Mouse (Mus musculus): ENCODE measurements at regions not wholly inside any gene's neighbourhood (a gene's known extent, or its start where the extent isn't known, plus 50 kb on each side); places are given as distances from the start of the nearest gene placed in this dataset.

DNA sequence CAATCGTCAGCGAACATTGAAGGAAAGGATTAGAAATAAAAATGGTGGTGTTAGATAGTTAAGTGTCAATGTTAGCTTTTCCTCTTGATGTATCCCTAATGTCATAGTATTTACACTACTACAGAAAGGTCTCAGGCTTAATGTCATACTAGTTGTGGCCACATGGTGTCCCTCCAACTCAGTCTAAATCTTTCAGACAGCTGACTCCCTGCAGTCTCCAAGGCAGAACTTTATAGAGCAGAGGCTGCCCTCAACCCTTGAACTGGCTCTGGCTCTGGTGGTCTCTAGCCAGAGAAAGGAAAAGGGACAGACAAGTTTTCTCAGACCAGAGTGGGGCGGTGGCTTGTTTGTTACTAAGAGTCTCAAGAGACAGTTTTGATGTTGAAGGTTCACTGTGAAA, 99.5 kb upstream of the Eif4g2 start:
- TF ChIP-seq GATA4 (IDR thresholded peaks at IDR 0.05; ENCODE audit: insufficient replicate concordance, low read length) = no peak

DNA sequence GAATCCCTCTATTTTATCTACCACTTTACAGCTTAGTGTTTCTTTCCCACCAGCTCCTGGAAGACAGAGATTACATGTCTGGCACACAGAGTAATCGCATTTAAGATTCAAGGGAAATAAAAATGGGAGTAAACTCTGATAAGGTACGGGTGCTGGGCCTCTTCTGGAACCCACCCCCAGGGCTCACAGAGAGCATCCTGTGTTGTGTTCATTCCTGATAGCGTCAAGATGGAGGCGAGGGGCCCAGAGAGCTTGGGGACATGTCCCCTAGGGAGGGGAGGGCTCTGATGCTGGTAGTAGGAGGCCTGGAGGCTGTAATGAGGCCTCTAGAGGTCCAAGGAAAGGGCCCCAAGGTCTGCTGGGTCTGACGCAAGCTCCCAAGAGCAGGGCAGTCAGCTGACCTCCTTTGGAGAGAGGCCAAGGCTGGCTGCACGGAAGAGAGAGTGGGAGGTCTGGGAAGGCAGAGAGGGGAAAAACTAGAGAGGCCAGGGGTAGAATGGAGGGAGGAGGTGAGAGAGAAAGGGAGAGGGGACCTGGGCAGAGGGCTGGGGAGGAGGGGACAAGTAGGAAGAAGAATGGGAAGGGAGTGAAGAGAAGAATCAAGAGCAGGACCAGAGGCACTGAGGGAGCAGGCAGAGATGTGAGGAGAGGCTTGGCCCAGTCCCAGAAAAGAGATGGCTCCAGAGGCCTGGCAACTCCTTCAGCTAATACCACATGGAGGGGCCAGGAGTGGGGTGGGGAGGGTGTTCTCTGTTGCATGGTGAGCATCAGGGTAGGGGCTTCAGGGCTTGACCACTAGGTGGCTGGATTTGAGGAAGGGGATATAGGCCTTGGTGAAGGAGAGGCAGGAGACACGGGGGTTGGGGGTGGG, 96.8 kb upstream of the Eif4g2 start:
- TF ChIP-seq GATA4 (IDR thresholded peaks at IDR 0.05; ENCODE audit: insufficient replicate concordance, low read length) = no peak

DNA sequence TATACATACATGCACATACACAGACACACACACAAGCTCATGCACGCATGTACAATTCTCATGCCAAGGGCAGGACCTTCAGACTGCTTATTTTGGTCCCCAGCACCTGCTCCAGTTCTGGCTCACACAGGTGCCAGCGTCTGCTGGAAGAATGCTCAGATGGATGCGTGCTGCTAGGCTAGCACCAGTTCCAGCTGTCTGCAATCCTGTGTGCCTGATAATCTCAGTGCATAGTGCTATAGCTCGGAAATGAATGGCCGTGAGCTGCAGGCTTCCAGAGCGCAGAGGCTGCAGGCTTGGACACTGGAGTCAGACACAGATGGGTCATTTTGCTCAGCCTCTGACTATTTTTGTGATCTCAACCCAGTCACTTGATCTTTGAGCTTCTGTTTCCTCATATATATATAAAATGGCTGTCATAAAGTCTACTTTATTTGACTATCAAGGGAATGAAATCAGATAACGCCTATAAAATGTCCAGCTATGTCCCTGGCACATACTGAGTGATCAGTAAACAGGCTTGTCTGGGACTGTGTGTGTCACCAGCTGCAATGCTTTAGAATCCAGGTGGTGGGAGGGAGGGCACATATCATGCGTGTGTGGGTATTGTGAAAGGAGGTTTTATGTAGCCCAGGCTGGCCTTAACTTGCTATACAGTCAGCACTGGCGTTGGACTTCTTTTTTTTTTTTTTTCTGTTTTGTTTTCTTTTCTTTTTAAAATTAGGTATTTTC, 91.7 kb upstream of the Eif4g2 start:
- no peak for TF ChIP-seq GATA4 (IDR thresholded peaks at IDR 0.05; ENCODE audit: insufficient replicate concordance, low read length)

DNA sequence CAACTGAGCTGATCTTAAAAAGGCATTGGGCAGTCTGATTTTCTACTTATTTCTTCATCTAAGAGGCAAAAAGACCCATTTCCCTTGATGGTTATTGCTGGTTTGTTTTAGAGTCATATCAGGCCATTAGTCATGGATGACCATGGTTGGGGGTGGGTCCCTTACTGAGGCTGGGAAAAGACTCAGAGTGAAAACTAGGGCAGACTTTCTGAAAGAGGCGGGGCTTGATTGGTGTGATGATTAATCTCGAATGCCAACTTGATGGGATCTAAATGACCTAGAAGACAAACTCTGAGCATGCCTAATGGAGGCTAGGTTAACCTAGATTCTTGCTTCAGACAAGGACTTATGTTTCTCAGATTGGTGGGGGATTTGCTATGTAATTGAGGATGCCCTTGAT, 89.2 kb upstream of the Eif4g2 start:
- no peak for TF ChIP-seq GATA4 (IDR thresholded peaks at IDR 0.05; ENCODE audit: insufficient replicate concordance, low read length)

DNA sequence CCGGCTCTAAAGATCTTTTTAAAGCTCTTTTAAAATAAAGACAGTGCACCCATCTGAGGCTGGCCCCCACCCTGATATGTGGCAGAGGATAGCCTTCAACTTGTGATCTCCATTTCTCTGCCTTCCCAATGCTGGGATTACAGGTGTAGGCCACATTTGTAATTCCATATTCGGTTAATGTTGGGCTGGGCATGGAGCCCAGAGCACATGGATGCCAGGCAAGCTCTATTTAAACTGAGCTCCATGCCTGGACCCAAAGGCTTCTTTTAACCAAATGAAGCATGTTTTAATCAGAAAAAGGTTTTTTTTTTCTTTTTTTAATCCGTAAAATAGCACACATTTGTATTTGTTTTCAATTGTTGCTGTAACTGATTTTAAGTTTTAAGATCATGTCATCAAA, 82.2 kb upstream of the Eif4g2 start:
- no peak for TF ChIP-seq GATA4 (IDR thresholded peaks at IDR 0.05; ENCODE audit: insufficient replicate concordance, low read length)

DNA sequence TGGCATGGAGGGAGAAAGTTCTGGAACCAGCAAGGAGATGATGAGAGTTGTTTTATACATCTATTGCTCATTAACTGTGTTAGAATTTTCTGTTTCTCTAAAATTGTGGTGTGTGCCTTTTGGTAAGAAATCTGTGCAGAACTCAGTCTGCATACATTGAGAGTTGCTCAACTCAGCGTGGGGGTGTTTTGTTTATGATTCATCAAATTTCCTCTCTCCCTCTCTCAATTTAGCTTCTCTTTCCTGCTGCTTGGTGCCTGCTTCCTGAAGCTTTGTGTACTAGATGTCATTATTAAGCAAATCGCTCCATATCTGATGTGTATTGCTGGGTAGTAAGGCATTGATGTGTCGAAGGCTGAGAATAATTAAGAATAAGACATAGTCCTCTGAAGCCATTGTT, 81.4 kb upstream of the Eif4g2 start:
- TF ChIP-seq GATA4 (IDR thresholded peaks at IDR 0.05; ENCODE audit: insufficient replicate concordance, low read length) = no peak

DNA sequence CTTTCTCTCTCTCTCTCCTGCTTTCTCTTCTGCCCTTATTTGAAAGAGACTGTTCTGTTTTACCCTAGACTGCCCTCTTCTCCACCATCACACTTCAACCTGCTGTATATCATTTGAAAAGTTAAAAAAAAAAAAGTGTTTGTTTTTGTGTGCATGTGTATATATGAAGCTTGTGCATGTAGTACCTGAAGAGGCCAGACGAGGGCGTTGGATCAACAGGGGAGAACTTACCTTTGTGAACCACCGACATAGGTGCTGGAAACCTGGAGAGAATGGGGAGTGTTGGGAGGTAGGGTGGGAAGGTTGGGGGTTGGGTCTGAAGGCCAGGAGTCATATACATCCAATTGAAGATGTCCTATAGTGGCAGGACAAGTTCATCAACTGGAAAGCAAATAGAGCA, 81.0 kb upstream of the Eif4g2 start:
- no peak for TF ChIP-seq GATA4 (IDR thresholded peaks at IDR 0.05; ENCODE audit: insufficient replicate concordance, low read length)

DNA sequence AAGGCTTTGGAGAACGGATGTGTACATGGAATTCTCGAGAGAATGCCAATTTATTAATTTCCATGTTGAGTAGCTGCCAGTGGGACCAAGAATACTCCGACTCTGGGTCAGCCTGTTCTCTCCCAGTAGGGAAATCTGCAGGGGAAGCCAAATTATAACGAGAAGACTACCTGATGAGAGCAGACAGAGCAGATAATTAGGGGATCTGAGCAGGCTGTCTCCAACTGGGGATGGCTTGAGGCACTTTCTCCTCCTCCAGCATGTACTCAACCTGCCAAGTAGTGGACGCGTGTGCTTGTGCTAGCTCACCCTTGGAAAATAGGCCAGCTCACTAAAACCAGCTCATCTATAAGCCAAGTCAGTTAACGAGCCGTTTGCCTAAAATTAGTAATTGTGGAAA, 80.5 kb upstream of the Eif4g2 start:
- TF ChIP-seq GATA4 (IDR thresholded peaks at IDR 0.05; ENCODE audit: insufficient replicate concordance, low read length) = no peak

DNA sequence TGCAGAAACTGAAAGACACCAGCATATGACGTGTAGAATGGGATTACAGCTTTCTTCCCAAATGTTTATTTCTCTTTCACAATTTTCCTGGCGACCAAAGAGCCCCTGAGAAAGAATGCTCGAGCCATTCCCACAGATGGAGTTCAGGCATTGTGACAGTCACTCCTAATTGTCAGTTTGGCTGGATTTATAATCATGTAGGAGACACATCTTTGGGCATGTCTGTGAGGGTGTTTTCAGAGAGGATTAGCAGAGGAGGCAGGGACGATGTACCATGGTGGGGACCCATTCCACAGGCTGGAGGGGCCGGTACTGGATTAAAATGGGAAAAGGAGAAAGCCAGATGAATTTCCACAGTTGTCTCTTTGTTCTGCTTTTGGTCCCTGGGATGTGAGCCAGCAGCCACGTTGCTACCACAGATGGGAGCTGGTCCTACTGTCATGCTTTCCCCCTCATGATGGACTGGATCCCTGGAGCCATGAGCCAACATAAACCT, 76.0 kb upstream of the Eif4g2 start:
- TF ChIP-seq GATA4 (IDR thresholded peaks at IDR 0.05; ENCODE audit: insufficient replicate concordance, low read length) = no peak

DNA sequence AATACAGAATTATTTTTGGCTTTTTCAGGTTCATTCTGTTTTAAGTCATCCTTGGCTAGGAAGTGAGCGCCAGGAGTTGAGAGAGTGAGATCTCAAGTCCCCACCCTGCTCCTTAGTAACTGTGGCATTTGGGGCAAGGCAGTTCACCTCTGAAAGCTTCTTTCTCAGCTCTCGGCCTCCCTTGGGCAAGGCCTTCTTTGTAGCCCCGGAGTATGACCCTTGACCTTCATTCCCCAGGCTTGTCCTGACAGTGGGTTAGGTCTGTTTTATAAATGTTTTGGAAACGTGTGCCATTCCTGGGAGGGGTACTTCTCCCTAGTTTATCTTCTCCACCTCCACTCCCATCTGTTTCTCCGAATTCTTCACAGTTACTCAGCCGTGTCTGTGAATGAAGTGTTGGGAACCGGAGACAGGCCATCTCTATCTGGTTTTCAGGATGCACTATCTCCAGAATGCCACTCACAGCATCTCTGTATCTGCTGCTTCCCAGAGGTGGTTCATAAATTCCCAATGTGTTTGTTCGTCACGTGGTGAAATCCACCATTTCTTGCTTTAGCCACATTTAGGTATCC, 75.0 kb upstream of the Eif4g2 start:
- TF ChIP-seq GATA4 (IDR thresholded peaks at IDR 0.05; ENCODE audit: insufficient replicate concordance, low read length) = no peak

DNA sequence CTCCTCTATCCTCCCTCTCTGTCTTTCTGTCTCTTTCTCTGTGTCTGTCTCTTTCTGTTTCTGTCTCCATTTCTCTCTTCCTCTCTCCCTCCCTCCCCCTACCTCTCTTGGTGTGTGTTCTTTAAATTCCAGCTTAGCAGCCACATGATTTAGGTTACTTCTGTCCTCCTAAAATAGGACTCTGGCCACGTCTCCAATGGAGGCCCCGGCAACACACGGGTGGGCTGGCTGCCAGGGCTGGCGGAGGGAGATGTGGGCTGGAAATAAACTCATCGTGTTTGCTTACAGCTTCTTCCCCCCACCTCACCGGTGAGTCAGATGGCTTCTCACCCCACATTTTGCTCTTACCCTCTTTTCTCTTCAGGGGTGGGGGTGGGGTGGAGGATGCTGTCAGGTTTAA, 74.5 kb upstream of the Eif4g2 start:
- no peak for TF ChIP-seq GATA4 (IDR thresholded peaks at IDR 0.05; ENCODE audit: insufficient replicate concordance, low read length)

DNA sequence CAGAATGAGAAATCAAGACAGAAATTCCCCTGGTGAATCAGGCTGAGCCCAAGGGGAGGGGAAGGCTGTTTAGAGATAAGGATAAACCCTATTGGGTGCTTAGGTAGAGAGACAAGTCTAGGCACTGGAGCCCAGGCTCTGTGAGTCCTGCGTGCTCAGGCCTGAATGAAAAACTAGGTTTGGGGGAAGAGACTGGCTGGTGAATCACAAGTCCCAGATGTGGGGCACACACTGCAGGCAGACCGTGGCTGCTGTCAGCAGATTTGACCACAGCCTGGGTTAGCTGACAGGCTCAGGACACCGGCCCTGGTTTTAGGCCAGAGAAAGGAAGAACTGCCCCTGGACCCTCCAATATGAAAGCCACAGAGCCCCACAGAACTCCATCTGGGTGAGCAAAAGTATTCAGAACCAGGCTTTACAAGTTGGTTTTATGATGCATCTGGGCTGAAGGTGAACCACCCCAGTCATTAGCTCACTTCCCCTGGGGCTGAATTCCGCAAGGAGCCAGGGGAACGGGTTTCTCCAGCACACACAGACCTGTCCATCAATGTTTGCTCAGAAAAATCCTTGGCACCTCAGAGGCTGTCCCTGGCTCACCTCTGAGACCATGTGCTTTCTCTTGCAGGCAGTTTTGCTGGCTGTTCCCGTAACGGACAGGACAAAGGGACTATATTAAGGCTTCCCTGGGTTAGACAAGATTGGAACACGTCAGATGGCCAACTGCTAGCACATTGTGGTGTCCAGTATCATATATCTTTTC, 73.8 kb upstream of the Eif4g2 start:
- TF ChIP-seq GATA4 (IDR thresholded peaks at IDR 0.05; ENCODE audit: insufficient replicate concordance, low read length) = no peak

DNA sequence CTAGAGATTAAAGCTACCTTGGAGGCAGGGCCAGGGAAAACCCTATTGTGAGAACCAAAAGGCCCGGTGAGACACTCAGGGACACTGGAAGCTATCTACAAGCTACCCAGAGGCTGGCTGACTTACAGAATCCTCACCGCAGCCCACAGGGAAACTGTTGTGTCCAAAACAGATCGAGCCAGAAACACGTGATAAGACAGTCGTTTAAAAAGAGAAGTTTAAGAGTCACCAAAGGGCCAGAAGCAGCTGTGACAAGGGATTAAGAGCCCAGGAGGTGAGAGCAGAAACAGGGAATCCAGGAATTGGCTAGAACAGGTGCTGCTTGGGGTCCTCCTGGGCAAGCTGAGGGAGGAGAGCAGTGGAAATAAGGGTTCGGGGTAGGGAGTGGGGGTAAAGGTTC, 73.2 kb upstream of the Eif4g2 start:
- no peak for TF ChIP-seq GATA4 (IDR thresholded peaks at IDR 0.05; ENCODE audit: insufficient replicate concordance, low read length)

DNA sequence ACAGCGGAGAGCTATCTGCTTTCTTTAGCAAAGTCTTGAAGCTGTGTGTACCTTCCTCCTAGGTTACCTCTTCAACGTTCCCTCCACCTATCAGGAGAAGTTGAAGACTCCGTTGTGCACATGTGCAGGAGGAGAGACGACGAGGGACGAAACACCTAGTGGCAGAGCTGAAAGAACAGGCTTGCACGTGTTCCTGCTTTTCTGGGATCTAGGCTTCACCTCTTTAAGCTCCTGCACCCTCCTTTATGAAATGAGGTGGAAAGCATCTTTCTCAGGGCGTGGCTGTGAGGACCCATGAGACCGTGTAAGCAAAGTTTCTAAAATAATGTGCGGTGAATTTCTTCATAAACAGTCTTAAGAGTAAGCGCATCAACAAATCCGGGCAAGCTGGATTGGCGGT, 71.4 kb upstream of the Eif4g2 start:
- TF ChIP-seq GATA4 (IDR thresholded peaks at IDR 0.05; ENCODE audit: insufficient replicate concordance, low read length) = no peak

DNA sequence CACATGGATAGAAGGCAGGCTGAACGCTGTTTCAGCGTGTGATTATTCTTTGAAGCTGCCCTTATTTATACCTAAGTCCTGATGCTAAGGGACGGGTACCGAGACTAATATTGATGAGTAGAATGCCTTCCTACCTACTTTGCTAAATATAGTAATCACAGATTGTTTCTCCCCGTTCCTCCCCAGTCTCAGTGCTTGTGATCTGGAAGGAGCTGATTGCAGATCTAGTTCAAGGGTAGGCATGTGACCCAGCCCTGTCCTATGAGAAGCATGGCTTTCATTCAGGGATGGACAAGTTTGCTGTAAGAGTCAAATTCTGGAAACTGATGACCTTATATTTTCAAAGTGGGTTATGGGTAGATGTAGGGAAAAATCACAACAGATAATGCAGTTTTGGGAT, 67.7 kb upstream of the Eif4g2 start:
- no peak for TF ChIP-seq GATA4 (IDR thresholded peaks at IDR 0.05; ENCODE audit: insufficient replicate concordance, low read length)
